14 mouse cellular contexts compared by ENCODE assay signal in the genomic region with DNA sequence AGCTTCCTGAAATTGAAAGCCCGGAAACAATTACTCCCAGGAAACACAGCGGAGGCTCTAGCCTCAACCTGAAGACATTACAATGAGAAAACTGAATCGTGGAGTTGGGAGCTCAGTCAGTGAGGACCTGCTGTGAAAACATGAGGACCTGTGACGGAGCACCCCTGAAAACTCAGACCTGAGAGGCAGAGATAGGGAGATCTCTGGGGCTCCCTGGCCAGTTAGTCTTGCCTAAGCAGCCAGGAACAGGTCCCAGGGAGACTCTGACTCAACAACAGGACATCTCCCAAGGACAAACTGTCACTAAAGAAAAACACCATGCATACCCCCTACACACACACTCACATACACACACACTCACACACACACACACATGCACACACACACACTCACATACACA. TPM values are rescaled to one million over a fixed set of nuclear protein-coding genes. Genes with fewer than 3 reads are reported as not detected.
"Had no signal": no experiment of that assay in that cellular context is flagged by ENCODE, and none has a peak within 500 bp of the region (broad histone marks: within the 10 kb centered on the region; RNA-seq: fewer than 3 reads in every experiment).

No protein-coding gene starts in this region.

- H3K4me1 ChIP-seq: limb, embryonic 12.5 days had no signal

- H3K9me3 ChIP-seq: limb, embryonic 12.5 days; lung, embryonic 15.5 days; megakaryocyte, embryonic 14.5 days had no signal

- H3K36me3 ChIP-seq: limb, embryonic 12.5 days; lung, embryonic 15.5 days had no signal

- H3K4me2 ChIP-seq: limb, embryonic 12.5 days; lung, embryonic 15.5 days; midbrain, embryonic 11.5 days had no signal

- H3K27ac ChIP-seq: kidney, postnatal 0 days; limb, embryonic 12.5 days; lung, embryonic 15.5 days; macrophage had no signal

- DNase-seq: kidney, adult 11 months; kidney, adult 9 months; kidney, postnatal 4 days; lung, postnatal 14 days; right cerebral cortex, adult 18-20 months; right cerebral cortex, postnatal 25 days; thymus, postnatal 4 days had no signal

- H3K27me3 ChIP-seq: lung, embryonic 15.5 days had no signal

- H3K4me3 ChIP-seq: limb, embryonic 12.5 days; lung, embryonic 15.5 days; megakaryocyte, embryonic 14.5 days had no signal

- H3K9ac ChIP-seq: limb, embryonic 12.5 days; lung, embryonic 15.5 days had no signal

RNA-seq across cellular contexts. Expression of a gene that starts 11.4 kb away (rescaled TPM):
- total RNA-seq: midbrain, postnatal 0 days had no signal
- polyA plus RNA-seq: midbrain, postnatal 0 days had no signal
